Mouse (Mus musculus) bone marrow macrophage, adult 2 months (primary cell): ENCODE measurements at regions not wholly inside any gene's neighbourhood (a gene's known extent, or its start where the extent isn't known, plus 50 kb on each side); places are given as distances from the start of the nearest gene placed in this dataset.

Experiments
- CTCF ChIP-seq: IDR thresholded peaks from 2 replicates; pipeline ENCODE4 v1.5.1; 2012; ENCODE audit warnings: low read depth, mild to moderate bottlenecking, low read length, moderate library complexity
- POLR2A ChIP-seq: IDR thresholded peaks from 2 replicates; pipeline ENCODE4 v1.6.1; 2012; ENCODE audit warnings: mild to moderate bottlenecking, low read depth, low read length, borderline replicate concordance

DNA sequence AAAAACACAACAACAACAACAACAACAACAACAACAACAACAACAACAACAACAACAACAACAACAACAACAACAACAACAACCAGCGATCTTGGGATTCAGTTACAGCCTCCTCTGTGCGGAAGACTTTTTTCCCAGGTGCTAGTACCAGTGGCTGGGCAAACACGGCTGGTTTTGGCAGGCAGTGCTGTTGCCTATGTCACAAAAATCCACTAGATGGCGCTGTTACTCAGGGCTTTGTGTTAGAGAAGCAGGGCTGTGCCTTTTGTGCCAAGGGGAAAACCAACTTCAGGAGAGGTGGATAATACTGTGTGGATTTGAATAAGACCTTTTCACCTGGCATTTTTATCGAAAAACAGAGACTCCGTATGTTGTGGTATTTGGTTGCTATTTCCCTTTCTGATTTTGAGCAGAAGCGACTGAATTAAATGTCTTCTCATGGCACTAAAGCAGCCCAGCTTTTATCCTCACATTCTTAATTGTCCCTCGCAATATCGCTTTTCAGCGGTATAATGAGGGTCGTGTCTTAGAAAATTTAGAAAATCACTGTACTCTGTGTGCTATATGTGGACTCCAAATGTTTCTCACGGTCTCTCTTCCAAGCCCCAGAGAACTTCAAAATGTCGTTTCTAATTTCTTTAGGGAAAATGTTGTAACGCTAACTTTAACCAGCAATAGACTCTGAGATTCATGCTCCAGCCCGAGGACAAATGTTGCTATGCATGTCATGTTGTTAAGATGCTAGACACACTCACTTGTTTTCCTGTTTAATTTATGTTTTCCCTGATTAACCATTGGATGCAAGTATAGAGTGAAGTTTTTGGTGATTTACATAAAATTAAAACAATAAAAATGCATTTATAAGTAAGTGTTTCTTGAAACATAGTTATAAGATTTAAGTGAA lies 251.0 kb upstream of the Ccdc54 start:
- TF ChIP-seq CTCF (peak; percentile 49), POLR2A (no peak)
